Comparison of ENCODE assay signal across 8 mouse cellular contexts in the genomic region with DNA sequence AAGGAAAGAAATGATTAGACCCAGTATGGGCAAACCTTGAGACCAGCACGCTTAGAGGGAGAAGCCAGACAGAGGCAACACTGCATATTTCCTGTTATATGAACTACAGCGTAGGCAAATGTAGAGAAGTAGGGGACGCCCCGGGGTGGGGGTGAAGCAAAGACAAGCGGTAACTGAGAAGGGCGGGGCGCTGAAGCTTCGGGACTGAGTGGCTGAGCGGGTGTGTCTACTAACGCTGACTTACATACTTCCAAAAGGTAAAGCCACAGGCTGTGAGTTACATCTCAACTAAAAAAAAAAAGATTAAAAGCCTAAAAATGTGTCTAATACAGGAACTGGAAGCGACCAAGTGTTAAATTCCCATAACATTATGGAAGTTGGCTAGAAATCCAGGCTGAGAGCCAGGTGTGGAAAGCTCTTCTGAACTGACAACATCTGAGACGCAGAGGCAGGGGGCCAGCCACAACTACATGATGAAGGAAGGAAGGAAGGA. TPM values are rescaled to one million over a fixed set of nuclear protein-coding genes. Genes with fewer than 3 reads are reported as not detected.
A peak's percentile ranks its signal among the peaks of the same experiment; 100 is the strongest.
DNase-seq lines count a peak whose midpoint lies in the region; ATAC-seq lines count a peak whose summit lies in the region.

No protein-coding gene starts in this region.

- peak overlapping the region; percentile 89 for H3K4me2 ChIP-seq in heart, embryonic 12.5 days
- peak overlapping the region; percentile 77 for H3K4me2 ChIP-seq in stomach, embryonic 15.5 days

- WGBS in heart, embryonic 12.5 days: 16% methylated on average over 12 of the region's 12 CpGs
- 9% methylated on average over 12 of the region's 12 CpGs for WGBS in stomach, embryonic 15.5 days

- ATAC-seq in heart, embryonic 12.5 days (ENCODE audit: insufficient number of reproducible peaks, low FRiP score): no peak
- ATAC-seq in megakaryocyte progenitor cell, adult 5-6 weeks (replicated peaks; ENCODE audit: poor library complexity): peak; percentile 63
- ATAC-seq in stomach, embryonic 15.5 days (ENCODE audit: insufficient read depth, low FRiP score, low read depth): no peak

- no peaks in the 10 kb centered on the region for H3K9me3 ChIP-seq in heart, embryonic 12.5 days (replicated peaks)
- no peaks in the 10 kb centered on the region for H3K9me3 ChIP-seq in stomach, embryonic 15.5 days

- peak; percentile 41 for DNase-seq in embryo, embryonic 11 days
- no peak for DNase-seq in embryo, embryonic 9.5 days (ENCODE audit: extremely low spot score)
- peak; percentile 42 for DNase-seq in brain, adult 2 months (ENCODE audit: low read depth, low spot score)
- peak; percentile 57 to 75 for DNase-seq in kidney, postnatal 4 days
- DNase-seq in cerebellum, postnatal 4 days (ENCODE audit: low spot score in 2 of 2): no peak

- H3K27me3 ChIP-seq in heart, embryonic 12.5 days (replicated peaks): no peaks in the 10 kb centered on the region
- no peaks in the 10 kb centered on the region for H3K27me3 ChIP-seq in stomach, embryonic 15.5 days (replicated peaks)

- H3K4me3 ChIP-seq in heart, embryonic 12.5 days: peak overlapping the region; percentile 89
- peak overlapping the region; percentile 79 for H3K4me3 ChIP-seq in stomach, embryonic 15.5 days (replicated peaks)

- H3K36me3 ChIP-seq in heart, embryonic 12.5 days: peaks cover 12% of the 10 kb centered on the region
- H3K36me3 ChIP-seq in stomach, embryonic 15.5 days: peaks cover 3% of the 10 kb centered on the region; the same call in 1 of the 2 replicates

- H3K27ac ChIP-seq in heart, embryonic 12.5 days (ENCODE audit: poor library complexity, severe bottlenecking): peak overlapping the region; percentile 93
- peak overlapping the region; percentile 93 for H3K27ac ChIP-seq in stomach, embryonic 15.5 days

- peaks cover 56% of the 10 kb centered on the region for H3K4me1 ChIP-seq in heart, embryonic 12.5 days (replicated peaks)
- peaks cover 23% of the 10 kb centered on the region for H3K4me1 ChIP-seq in stomach, embryonic 15.5 days

- H3K9ac ChIP-seq in heart, embryonic 12.5 days: peak overlapping the region; percentile 92
- peak overlapping the region; percentile 49 for H3K9ac ChIP-seq in stomach, embryonic 15.5 days

RNA-seq across cellular contexts. Expression of gene Ssh1, which starts 1.3 kb away (rescaled TPM):
- polyA plus RNA-seq in heart, embryonic 12.5 days (2016; fragmentation: Nextera tagmentation; extraction: Ambion mirVana): 19.0 and 21.4 TPM in 2 replicates
- total RNA-seq in megakaryocyte progenitor cell, adult 5-6 weeks (2015): 4.5 and 5.0 TPM in 2 replicates
- 3.3 and 4.2 TPM in 2 replicates for total RNA-seq in megakaryocyte progenitor cell, adult 5-6 weeks (2017)
- 13.3 and 13.7 TPM in 2 replicates for polyA plus RNA-seq in stomach, embryonic 15.5 days (2015; fragmentation: Nextera tagmentation; extraction: Ambion mirVana)

RNA-seq across cellular contexts. Expression of gene Dao, which starts 11.1 kb away (rescaled TPM):
- not detected in 2 replicates for polyA plus RNA-seq in heart, embryonic 12.5 days (2016; fragmentation: Nextera tagmentation; extraction: Ambion mirVana)
- total RNA-seq in megakaryocyte progenitor cell, adult 5-6 weeks (2015): not detected in 2 replicates
- total RNA-seq in megakaryocyte progenitor cell, adult 5-6 weeks (2017): not detected in 2 replicates
- polyA plus RNA-seq in stomach, embryonic 15.5 days (2015; fragmentation: Nextera tagmentation; extraction: Ambion mirVana): 3.4 and 5.0 TPM in 2 replicates

Comparison
In these comparisons a context has a peak if more than half of its experiments do, and no peak if none do; other contexts are left out.
1. DNase-seq: peak in embryo, embryonic 11 days (single experiment), brain, adult 2 months (single experiment) and kidney, postnatal 4 days (2 of 2); none in embryo, embryonic 9.5 days (single experiment) and cerebellum, postnatal 4 days (0 of 2).